Mouse (Mus musculus) left cerebral cortex, adult 2 months (tissue): ENCODE measurements around the gene Rab31. TPM values are rescaled to one million over a fixed set of nuclear protein-coding genes. Genes with fewer than 3 reads are reported as not detected.
A peak's percentile ranks its signal among the peaks of the same experiment; 100 is the strongest.

Experiments used
- DNase-seq, 2 experiments: peaks; one replicate each; pipeline ENCODE4 v3.0.0; 2021 to 2022; ENCODE audit warnings: low spot score in 2 of 2, mixed read lengths in 1 of 2; ENCODE audit errors: extremely low spot score in 1 of 2
- H3K27ac ChIP-seq: fragments of 200-600 bp; 2 replicates; pipeline ENCODE4 v1.8.1; 2022
- H3K4me3 ChIP-seq: fragments of 200-600 bp; 2 replicates; pipeline ENCODE4 v1.8.1; 2022
- CTCF ChIP-seq: fragments of 200-600 bp; IDR thresholded peaks from 2 replicates; pipeline ENCODE4 v1.8.1; 2022; ENCODE audit warnings: antibody characterized with exemption, mild to moderate bottlenecking, moderate library complexity
- intact Hi-C: fragments of 180-260 bp; cut with DNase I; formaldehyde crosslinking; loops from one replicate; pipeline ENCODE4 v1.15.1; 2025
- total RNA-seq, 2 experiments: library from RNA; stranded (reverse); gene quantifications; 2 replicates each; pipeline ENCODE4 v1.2.3; 2021

Rab31 gene
- total RNA-seq, 2 experiments from 2014 or later: 53.6 to 54.7 TPM

DNA sequence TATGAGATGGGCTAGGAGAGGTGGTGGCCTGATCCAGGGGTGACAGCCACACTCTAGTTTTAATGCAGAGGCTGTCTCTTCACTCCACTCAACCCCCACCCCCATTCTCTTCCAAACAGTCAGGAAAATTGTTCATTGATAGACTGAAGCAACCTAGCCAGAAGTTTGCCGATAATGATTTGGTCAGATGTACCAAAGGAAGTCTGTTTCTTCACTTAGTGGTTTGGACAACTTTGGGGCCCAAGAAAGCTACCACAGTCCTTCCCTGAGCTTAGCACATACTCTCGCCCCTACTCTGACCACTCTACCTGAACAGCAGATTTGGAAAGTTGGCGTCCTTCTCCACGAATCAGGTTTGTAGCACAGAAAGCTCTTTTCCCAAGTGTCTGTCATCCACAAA lies 39.9 kb downstream of the Rab31 start:
- intact Hi-C loops: no loop called here
- no peak overlapping the region for H3K27ac ChIP-seq
- no peak for DNase-seq
- no peak overlapping the region for H3K4me3 ChIP-seq
- TF ChIP-seq CTCF: no peak

DNA sequence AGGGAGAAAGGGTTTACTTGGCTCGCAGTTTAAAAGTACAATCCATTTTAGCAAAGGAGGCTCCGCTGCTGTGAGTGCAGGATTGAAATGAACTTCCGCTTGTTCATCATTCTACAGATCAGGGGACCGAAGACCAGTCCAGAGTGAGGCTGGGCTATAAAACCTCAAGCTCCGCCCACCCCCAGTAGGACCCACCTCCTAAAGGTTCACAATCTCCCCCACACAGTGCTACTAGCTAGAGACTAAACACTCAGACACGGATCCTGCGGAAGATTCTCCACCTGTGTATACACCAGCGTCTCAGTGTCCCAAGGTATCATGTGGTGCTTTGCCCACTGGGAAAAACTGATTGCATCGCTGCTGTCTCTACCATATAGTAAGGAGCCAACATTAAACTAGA lies 40.8 kb downstream of the Rab31 start:
- DNase-seq: no peak
- no peak for TF ChIP-seq CTCF
- intact Hi-C loops: no loop called here
- Histone ChIP-seq H3K27ac (no peak overlapping the region), H3K4me3 (no peak overlapping the region)

DNA sequence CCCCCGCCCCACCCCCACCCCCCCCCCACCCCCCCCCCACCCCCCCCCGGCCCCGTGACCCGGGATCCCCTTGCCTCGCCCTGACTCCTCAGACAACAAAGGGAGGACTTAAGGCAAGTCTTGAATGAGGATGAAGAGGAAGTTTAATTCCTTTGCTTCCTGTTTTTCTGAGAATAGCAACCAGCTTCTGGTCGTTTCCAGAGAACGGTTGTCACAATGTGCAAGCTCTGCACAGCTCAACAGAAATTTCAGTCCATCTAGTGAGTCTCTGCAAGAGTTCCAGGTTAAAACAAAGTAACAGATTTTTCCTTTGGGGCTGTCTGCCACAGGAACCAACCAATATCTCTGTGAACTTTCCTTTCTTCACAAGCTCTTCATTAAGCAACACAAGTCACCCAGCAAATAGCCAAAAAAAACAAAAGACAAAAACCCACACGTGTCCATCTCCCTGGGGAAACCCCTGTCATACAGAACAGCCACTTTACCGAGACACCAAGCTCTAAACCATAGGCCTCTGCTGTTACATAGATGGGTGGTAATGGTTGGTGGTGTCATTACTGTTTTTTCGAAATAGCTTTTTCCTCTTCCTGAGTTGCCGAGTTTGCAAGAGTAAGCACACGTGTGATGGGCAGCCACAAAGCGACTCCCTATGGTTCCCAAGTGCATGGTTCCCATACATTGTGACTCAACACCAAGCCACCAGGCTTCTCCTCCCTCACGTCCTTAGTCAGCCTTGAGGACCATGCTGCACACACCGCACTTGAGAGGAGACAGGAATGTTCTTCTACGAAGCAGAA lies 42.4 kb downstream of the Rab31 start:
- no peak for TF ChIP-seq CTCF
- H3K4me3 ChIP-seq: no peak overlapping the region
- intact Hi-C loops: loop anchor here (2.0 kb wide), 1 partner anchor 41 kb away; no protein-coding TSS in a partner anchor
- DNase-seq: no peak
- H3K27ac ChIP-seq: no peak overlapping the region

DNA sequence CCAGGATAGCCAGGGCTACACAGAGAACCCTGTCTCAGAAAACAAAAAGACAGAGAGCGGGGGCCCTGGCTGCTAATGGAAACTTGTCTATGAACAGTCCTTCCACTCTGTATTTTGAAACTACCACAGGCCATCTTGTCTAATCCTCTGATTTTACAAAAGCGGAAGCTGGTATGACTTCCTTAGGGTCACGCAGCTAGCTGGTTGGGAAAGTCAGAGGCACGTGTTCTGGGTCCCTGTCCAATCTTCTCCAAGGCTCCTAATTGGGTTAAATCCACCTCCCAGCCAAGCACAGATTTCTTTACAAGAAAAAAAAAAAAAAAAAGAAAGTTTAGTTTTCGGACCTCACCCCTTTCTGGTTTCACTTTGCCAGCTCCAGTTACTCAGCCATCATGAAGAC lies 45.8 kb downstream of the Rab31 start:
- DNase-seq: no peak
- intact Hi-C loops: no loop called here
- peak overlapping the region; percentile 1; the same call in 1 of the 2 replicates for H3K27ac ChIP-seq

DNA sequence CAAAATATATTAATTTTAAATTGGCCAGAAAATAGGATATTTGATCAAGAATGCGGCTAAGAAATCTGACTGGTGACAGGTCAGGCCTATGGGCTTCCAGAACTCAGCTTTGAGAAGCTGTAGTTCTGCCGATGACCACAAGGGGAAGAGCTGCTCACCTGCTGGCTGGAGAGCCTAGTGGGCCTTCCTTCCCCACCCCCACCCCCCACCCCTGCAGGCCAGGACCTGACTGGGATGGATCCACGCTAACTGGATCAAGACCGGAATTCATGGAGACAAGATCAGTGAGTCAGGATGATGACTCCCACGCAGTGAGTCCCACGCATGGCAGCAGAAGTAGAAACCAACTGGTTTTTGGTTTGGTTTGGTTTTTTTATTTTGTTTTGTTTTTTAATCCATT lies 46.3 kb downstream of the Rab31 start:
- peak; percentile 42 for TF ChIP-seq CTCF
- Histone ChIP-seq H3K4me3 (no peak overlapping the region), H3K27ac (peak overlapping the region; percentile 1; the same call in 1 of the 2 replicates)
- intact Hi-C loops: no loop called here
- DNase-seq: no peak

More for the DNA sequence above, 45.8 kb downstream of the Rab31 start:
- no peak for TF ChIP-seq CTCF
- H3K4me3 ChIP-seq: no peak overlapping the region

DNA sequence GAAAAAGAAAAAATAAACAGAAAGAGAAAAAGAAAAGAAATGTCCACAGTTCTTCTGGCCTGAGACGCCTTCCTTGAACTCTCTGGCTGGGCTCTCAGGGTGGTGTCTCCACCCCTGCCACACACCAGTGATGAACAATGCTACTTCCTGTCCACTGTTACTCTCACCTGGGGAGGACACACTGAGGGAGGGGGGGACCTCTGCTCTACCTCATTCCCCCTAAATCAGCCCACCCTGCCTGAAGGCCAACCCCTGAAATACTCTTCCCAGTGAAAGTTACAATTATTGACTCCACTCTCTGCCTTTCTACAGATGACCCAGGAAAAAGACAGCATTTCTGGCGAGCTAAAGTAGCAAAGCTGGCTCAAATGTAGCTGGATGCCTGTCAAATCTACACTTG lies 46.7 kb downstream of the Rab31 start:
- TF ChIP-seq CTCF: no peak
- Histone ChIP-seq H3K27ac (no peak overlapping the region), H3K4me3 (no peak overlapping the region)
- intact Hi-C loops: no loop called here
- no peak for DNase-seq

DNA sequence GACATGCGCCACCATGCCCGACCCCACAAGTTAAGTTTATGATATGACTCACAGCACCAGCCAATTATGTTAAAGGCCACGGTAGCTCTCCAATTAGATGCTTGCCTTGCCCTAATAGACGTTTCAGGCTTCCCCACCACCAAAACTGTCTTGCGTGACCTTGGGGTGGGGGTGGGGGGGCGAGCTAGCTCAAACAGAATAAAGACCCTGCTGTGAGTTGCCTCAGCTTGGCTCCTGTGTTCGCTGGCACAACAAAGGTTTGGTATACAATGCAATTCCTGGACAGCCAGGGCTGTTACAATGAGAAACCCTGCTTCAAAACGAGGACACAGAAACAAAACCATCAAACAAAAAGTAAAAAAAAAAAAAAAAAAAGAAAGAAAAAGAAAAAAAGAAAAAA lies 47.2 kb downstream of the Rab31 start:
- DNase-seq: no peak
- H3K4me3 ChIP-seq: no peak overlapping the region
- no peak overlapping the region for H3K27ac ChIP-seq
- intact Hi-C loops: no loop called here
- TF ChIP-seq CTCF: no peak

DNA sequence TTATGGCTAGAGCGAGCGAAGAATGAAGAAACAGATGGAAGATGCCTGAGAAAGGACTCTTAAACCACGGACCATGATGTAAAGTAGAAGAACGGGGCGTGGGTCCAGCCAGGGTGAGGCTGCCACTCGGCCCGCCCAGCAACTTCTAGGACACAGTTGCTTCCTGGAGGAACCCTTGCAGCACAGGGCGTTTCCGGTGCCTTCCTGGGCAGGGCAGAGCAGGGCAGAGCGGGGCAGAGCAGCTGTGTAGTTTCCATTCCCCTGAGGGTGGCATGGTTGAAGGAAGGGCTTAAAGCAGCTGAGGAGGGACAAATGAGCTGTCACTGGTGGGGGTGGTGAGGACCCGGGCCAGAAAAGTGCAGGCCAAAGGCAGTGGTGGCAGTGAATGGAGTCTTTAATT lies 48.3 kb downstream of the Rab31 start:
- H3K27ac ChIP-seq: no peak overlapping the region
- H3K4me3 ChIP-seq: no peak overlapping the region
- no peak for DNase-seq
- TF ChIP-seq CTCF: no peak
- intact Hi-C loops: no loop called here

DNA sequence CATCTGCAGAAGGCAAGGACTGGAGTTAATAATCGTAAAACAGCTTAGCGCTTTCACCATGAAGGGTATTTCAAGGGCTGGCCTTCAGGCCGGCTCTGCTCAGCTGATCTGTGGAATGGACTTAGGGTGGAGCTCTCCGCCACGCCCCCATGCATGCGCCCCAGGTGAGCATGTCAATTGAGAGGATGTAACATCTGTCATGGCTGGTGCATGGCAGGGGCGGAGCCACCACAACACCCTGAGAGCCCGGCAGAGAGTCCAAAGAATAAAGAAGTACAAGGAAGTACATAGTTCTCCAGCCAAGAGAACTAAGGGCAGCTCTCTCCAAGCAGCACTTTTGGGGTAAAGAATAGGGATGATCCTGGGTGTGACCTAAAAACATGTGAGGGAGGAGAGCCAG lies 48.9 kb downstream of the Rab31 start:
- intact Hi-C loops: no loop called here
- TF ChIP-seq CTCF: no peak
- Histone ChIP-seq H3K4me3 (no peak overlapping the region), H3K27ac (no peak overlapping the region)
- no peak for DNase-seq

DNA sequence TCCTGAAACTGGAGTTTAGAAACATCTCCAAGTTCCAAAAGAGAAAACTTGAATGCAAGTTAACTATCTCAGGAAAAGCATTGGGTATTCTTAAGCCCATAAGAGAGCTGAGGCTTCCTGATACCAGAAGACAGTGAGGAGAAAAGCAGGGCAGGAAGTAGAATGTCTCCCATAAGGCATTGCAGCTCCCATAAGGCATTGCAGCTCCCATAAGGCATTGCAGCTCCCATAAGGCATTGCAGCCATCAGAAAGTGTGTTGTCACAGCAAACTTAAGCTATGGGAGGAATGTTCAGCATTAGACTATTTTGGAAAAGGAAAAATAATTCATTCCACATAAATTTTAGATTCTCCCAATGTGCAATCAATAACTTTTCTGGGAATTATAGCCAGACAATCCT lies 51.2 kb downstream of the Rab31 start:
- no peak for DNase-seq
- Histone ChIP-seq H3K27ac (no peak overlapping the region), H3K4me3 (no peak overlapping the region)
- intact Hi-C loops: no loop called here
- TF ChIP-seq CTCF: no peak

DNA sequence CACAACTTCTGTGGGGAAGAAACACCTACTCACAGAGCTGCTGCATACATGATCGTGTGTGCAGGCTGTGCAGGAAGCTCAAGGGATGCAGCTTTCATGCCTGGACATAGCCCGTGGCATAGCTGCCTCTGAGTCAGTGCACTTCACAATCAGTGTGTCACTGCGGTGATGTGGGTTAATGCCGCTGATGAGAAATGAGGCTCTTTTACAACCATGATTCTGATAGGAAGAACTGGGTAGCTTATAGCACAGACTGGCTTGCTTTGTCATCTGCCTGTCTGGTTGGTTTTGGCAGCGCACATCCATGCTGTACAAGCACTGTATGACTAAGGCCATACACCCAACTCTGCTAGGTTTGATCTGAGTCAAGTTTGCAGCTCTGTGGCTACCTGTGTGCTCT lies 52.7 kb downstream of the Rab31 start:
- intact Hi-C loops: no loop called here
- DNase-seq: no peak
- TF ChIP-seq CTCF: no peak
- Histone ChIP-seq H3K4me3 (no peak overlapping the region), H3K27ac (no peak overlapping the region)

DNA sequence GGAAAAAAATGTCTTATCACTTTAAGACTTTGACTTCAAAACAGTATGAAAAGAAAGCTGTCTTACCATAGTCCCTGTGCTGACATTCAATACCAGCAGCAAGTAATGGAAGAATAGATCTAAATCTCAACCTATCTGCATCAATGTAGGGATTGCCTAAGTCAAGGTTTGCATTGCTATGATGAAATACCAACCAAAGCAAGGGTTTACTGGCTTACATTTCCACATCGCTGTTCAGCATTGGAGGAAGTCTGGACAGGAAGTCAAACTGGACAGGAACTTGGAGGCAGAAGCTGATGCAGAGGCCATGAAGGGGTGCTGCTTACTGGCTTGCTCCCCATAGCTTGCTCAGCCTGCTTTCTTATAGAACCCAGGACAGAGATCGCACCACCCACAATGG lies 54.0 kb downstream of the Rab31 start:
- intact Hi-C loops: no loop called here
- Histone ChIP-seq H3K27ac (no peak overlapping the region), H3K4me3 (no peak overlapping the region)
- DNase-seq: no peak
- no peak for TF ChIP-seq CTCF

DNA sequence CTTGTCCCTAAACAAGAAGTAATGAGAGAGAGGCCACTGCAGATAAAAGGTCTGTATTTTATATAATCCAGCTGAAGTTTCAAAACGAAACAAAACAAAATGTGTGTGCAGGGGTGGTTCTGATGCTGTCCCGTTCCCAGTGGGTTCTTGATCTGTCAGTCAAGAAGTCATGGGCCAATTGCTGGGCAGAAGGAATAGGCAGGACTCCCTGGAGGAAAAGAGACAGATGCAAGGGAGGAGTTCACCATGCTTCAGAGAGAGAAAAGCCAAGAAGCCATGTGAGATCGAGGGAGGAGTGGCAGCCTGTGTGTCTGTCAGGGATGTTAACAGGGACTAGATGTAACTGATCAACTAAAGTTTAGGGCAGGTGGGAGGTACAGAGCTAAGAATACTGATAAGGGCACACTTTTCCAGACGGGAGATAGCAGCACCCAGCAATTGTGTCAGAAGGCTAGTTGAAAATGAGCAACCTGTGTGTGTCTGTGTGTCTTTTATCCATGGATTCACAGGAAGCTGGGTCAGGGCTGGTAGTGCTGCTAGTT lies 54.8 kb downstream of the Rab31 start:
- Histone ChIP-seq H3K27ac (no peak overlapping the region), H3K4me3 (no peak overlapping the region)
- intact Hi-C loops: no loop called here
- no peak for TF ChIP-seq CTCF
- no peak for DNase-seq
